Mouse (Mus musculus): ENCODE measurements at regions not wholly inside any gene's neighbourhood (a gene's known extent, or its start where the extent isn't known, plus 50 kb on each side); places are given as distances from the start of the nearest gene placed in this dataset.

GRCm38 (mm10) chr4:54470022-54471008 is 474.5 kb upstream of the Zfp462 start:
- peak; percentile 91 for DNase-seq (ENCODE audit: low spot score)
- Histone ChIP-seq H3K9ac (ENCODE audit: low read depth, low read length, severe bottlenecking) (no peak overlapping the region), H3K4me2 (replicated peaks; ENCODE audit: low read depth, low read length, severe bottlenecking) (0 out of 2 replicates have a peak overlapping the region, but pooled peaks have one; percentile 8), H3K27me3 (ENCODE audit: control insufficient read depth, insufficient read depth, low read length) (no peaks in the 10 kb centered on the region), H3K36me3 (ENCODE audit: control insufficient read depth, insufficient read depth, low read length) (no peaks in the 10 kb centered on the region), H3K4me3 (replicated peaks; ENCODE audit: low read length) (no peak overlapping the region), H3K9me3 (ENCODE audit: control insufficient read depth, low read length) (no peaks in the 10 kb centered on the region), H3K27ac (replicated peaks; ENCODE audit: low read depth, low read length) (peak overlapping the region; percentile 44), H3K4me1 (ENCODE audit: control insufficient read depth, insufficient read depth, low read length) (peaks cover 18% of the 10 kb centered on the region; the same call in 1 of the 2 replicates)
- TF ChIP-seq POLR2A (IDR thresholded peaks at IDR 0.05; ENCODE audit: borderline replicate concordance, extremely low read depth, insufficient read depth, insufficient read length) = no peak
- WGBS = 5% methylated on average over 13 of the region's 13 CpGs
- ATAC-seq (ENCODE audit: low FRiP score, low read depth) = peak; percentile 88

- H3K27ac ChIP-seq (replicated peaks; ENCODE audit: low read depth, low read length) = peak overlapping the region; percentile 16; the same call in 1 of the 2 replicates
- H3K4me1 ChIP-seq (ENCODE audit: control insufficient read depth, insufficient read depth, low read length) = peaks cover 18% of the 10 kb centered on the region; the same call in 1 of the 2 replicates
- H3K9ac ChIP-seq (ENCODE audit: low read depth, low read length, severe bottlenecking) = no peak overlapping the region
- no peaks in the 10 kb centered on the region for H3K36me3 ChIP-seq (ENCODE audit: control insufficient read depth, insufficient read depth, low read length)
- no peaks in the 10 kb centered on the region for H3K9me3 ChIP-seq (ENCODE audit: control insufficient read depth, low read length)
- no peak overlapping the region for H3K4me3 ChIP-seq (replicated peaks; ENCODE audit: low read length)
- ATAC-seq (ENCODE audit: low FRiP score, low read depth) (peak; percentile 55), DNase-seq (ENCODE audit: low spot score) (peak; percentile 63)
- WGBS = 12% methylated on average over 1 of the region's 1 CpGs
- no peak overlapping the region for H3K4me2 ChIP-seq (replicated peaks; ENCODE audit: low read depth, low read length, severe bottlenecking)
- no peak for TF ChIP-seq POLR2A (IDR thresholded peaks at IDR 0.05; ENCODE audit: borderline replicate concordance, extremely low read depth, insufficient read depth, insufficient read length)
- no peaks in the 10 kb centered on the region for H3K27me3 ChIP-seq (ENCODE audit: control insufficient read depth, insufficient read depth, low read length)
Observed at GRCm38 (mm10) chr4:54471009-54471408, 473.8 kb upstream of the Zfp462 start.

- no peak overlapping the region for H3K4me3 ChIP-seq (replicated peaks; ENCODE audit: low read length)
- H3K36me3 ChIP-seq (ENCODE audit: control insufficient read depth, insufficient read depth, low read length) = no peaks in the 10 kb centered on the region
- DNase-seq (ENCODE audit: low spot score) = no peak
- H3K4me2 ChIP-seq (replicated peaks; ENCODE audit: low read depth, low read length, severe bottlenecking) = no peak overlapping the region
- H3K9me3 ChIP-seq (ENCODE audit: control insufficient read depth, low read length) = no peaks in the 10 kb centered on the region
- no peak overlapping the region for H3K27ac ChIP-seq (replicated peaks; ENCODE audit: low read depth, low read length)
- H3K9ac ChIP-seq (ENCODE audit: low read depth, low read length, severe bottlenecking) = no peak overlapping the region
- H3K27me3 ChIP-seq (ENCODE audit: control insufficient read depth, insufficient read depth, low read length) = no peaks in the 10 kb centered on the region
- H3K4me1 ChIP-seq (ENCODE audit: control insufficient read depth, insufficient read depth, low read length) = no peaks in the 10 kb centered on the region
- 40% methylated on average over 2 of the region's 2 CpGs for WGBS
- ATAC-seq (ENCODE audit: low FRiP score, low read depth) = no peak
- no peak for TF ChIP-seq POLR2A (IDR thresholded peaks at IDR 0.05; ENCODE audit: borderline replicate concordance, extremely low read depth, insufficient read depth, insufficient read length)
Observed at GRCm38 (mm10) chr4:54481766-54482165, 463.1 kb upstream of the Zfp462 start.

GRCm38 (mm10) chr4:54493074-54493473 is 451.8 kb upstream of the Zfp462 start:
- Histone ChIP-seq H3K4me3 (replicated peaks; ENCODE audit: low read length) (no peak overlapping the region), H3K4me2 (replicated peaks; ENCODE audit: low read depth, low read length, severe bottlenecking) (no peak overlapping the region; the same call in 1 of the 2 replicates), H3K9me3 (ENCODE audit: control insufficient read depth, low read length) (no peaks in the 10 kb centered on the region), H3K4me1 (ENCODE audit: control insufficient read depth, insufficient read depth, low read length) (0 out of 2 replicates have a peak, but pooled peaks cover 3% of the 10 kb centered on the region), H3K27me3 (ENCODE audit: control insufficient read depth, insufficient read depth, low read length) (no peaks in the 10 kb centered on the region), H3K36me3 (ENCODE audit: control insufficient read depth, insufficient read depth, low read length) (no peaks in the 10 kb centered on the region), H3K9ac (ENCODE audit: low read depth, low read length, severe bottlenecking) (no peak overlapping the region), H3K27ac (replicated peaks; ENCODE audit: low read depth, low read length) (0 out of 2 replicates have a peak overlapping the region, but pooled peaks have one; percentile 38)
- peak; percentile 70 for DNase-seq (ENCODE audit: low spot score)
- 39% methylated on average over 6 of the region's 6 CpGs for WGBS
- ATAC-seq (ENCODE audit: low FRiP score, low read depth) = peak; percentile 86
- no peak for TF ChIP-seq POLR2A (IDR thresholded peaks at IDR 0.05; ENCODE audit: borderline replicate concordance, extremely low read depth, insufficient read depth, insufficient read length)

- no peak overlapping the region for H3K4me3 ChIP-seq (replicated peaks; ENCODE audit: low read length)
- no peak for DNase-seq (ENCODE audit: low spot score)
- no peaks in the 10 kb centered on the region for H3K36me3 ChIP-seq (ENCODE audit: control insufficient read depth, insufficient read depth, low read length)
- H3K27ac ChIP-seq (replicated peaks; ENCODE audit: low read depth, low read length) = no peak overlapping the region
- H3K27me3 ChIP-seq (ENCODE audit: control insufficient read depth, insufficient read depth, low read length) = no peaks in the 10 kb centered on the region
- no peak for TF ChIP-seq POLR2A (IDR thresholded peaks at IDR 0.05; ENCODE audit: borderline replicate concordance, extremely low read depth, insufficient read depth, insufficient read length)
- ATAC-seq (ENCODE audit: low FRiP score, low read depth) = no peak
- no peaks in the 10 kb centered on the region for H3K9me3 ChIP-seq (ENCODE audit: control insufficient read depth, low read length)
- WGBS = 95% methylated on average over 2 of the region's 2 CpGs
- H3K4me2 ChIP-seq (replicated peaks; ENCODE audit: low read depth, low read length, severe bottlenecking) = no peak overlapping the region
- 0 out of 2 replicates have a peak, but pooled peaks cover 3% of the 10 kb centered on the region for H3K4me1 ChIP-seq (ENCODE audit: control insufficient read depth, insufficient read depth, low read length)
- no peak overlapping the region for H3K9ac ChIP-seq (ENCODE audit: low read depth, low read length, severe bottlenecking)
Observed at GRCm38 (mm10) chr4:54497312-54497994, 447.4 kb upstream of the Zfp462 start.

Data from limb, embryonic 14.5 days (tissue).